Mouse (Mus musculus) liver, postnatal 0 days (tissue): ENCODE data around the gene Ralgapa2.

Source experiments
- CTCF ChIP-seq: sonication (generic); IDR thresholded peaks from 2 replicates; pipeline ENCODE4 v1.5.1; 2016; ENCODE audit warnings: antibody characterized with exemption, low read depth
- EP300 ChIP-seq: IDR thresholded peaks from 2 replicates; pipeline ENCODE4 v1.6.1; 2016; ENCODE audit warnings: antibody characterized with exemption, low read depth, mild to moderate bottlenecking

DNA sequence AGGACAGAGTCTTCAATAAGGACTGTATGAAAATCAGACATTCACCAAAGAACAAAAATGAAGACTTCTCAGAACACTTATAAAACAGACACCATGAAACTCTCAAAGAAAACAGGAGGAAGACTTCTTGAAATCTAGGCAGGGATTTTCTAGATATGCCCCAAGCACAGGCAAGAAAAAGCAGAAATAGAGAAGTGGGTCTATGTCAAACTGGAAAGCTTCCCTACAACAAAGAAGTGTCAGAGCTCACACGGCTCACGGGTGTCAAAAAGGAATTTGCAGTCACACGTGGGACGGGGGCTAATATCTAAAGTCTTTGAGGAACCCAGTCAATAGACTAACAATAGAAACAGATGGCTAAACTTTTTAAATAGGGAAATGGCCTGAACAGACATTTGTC lies 301.2 kb downstream of the Ralgapa2 start:
- TF ChIP-seq CTCF (no peak), EP300 (no peak)
